Mouse (Mus musculus): ENCODE measurements around the gene Pdzrn4. TPM values are rescaled to one million over a fixed set of nuclear protein-coding genes. Genes with fewer than 3 reads are reported as not detected.

Pdzrn4 gene
- total and polyA plus RNA-seq, 2 experiments from 2014 or later, result 14.6 to 23.0 TPM

- DNase-seq (ENCODE audit: low spot score), result no peak
- WGBS, result 24% methylated on average over 17 of the region's 17 CpGs
These were observed 360.6 kb downstream of the Pdzrn4 start for GRCm38 (mm10) chr15:92757085-92757903.

GRCm38 (mm10) chr15:92759001-92759400, 362.3 kb downstream of the Pdzrn4 start:
- Histone ChIP-seq H3K4me1 (ENCODE audit: insufficient read depth, low read length) (0 out of 2 replicates have a peak, but pooled peaks cover 3% of the 10 kb centered on the region), H3K9ac (replicated peaks; ENCODE audit: low read length, poor library complexity, severe bottlenecking) (no peak overlapping the region), H3K36me3 (ENCODE audit: insufficient read depth, low read length) (no peaks in the 10 kb centered on the region), H3K4me3 (ENCODE audit: low read depth, low read length) (no peak overlapping the region), H3K27me3 (ENCODE audit: insufficient read depth, low read length) (no peaks in the 10 kb centered on the region), H3K4me2 (ENCODE audit: low read depth, low read length, poor library complexity, severe bottlenecking) (no peak overlapping the region), H3K9me3 (ENCODE audit: low read length) (no peaks in the 10 kb centered on the region), H3K27ac (ENCODE audit: low read depth, low read length) (no peak overlapping the region)
- 64% methylated on average over 8 of the region's 8 CpGs for WGBS
- DNase-seq (ENCODE audit: low spot score) (no peak), ATAC-seq (ENCODE audit: low FRiP score) (no peak)
- TF ChIP-seq CTCF (IDR thresholded peaks at IDR 0.05), result no peak

More at GRCm38 (mm10) chr15:92757085-92757903, 360.6 kb downstream of the Pdzrn4 start:
- no peak for TF ChIP-seq CTCF (IDR thresholded peaks at IDR 0.05)
- no peak overlapping the region for H3K4me2 ChIP-seq (ENCODE audit: low read depth, low read length, poor library complexity, severe bottlenecking)
- H3K9ac ChIP-seq (replicated peaks; ENCODE audit: low read length, poor library complexity, severe bottlenecking), result no peak overlapping the region
- H3K4me3 ChIP-seq (ENCODE audit: low read depth, low read length), result no peak overlapping the region
- H3K9me3 ChIP-seq (ENCODE audit: low read length), result no peaks in the 10 kb centered on the region
- no peak for ATAC-seq (ENCODE audit: low FRiP score)
- H3K4me1 ChIP-seq (ENCODE audit: insufficient read depth, low read length), result 0 out of 2 replicates have a peak, but pooled peaks cover 3% of the 10 kb centered on the region
- H3K36me3 ChIP-seq (ENCODE audit: insufficient read depth, low read length), result no peaks in the 10 kb centered on the region
- H3K27me3 ChIP-seq (ENCODE audit: insufficient read depth, low read length), result no peaks in the 10 kb centered on the region
- no peak overlapping the region for H3K27ac ChIP-seq (ENCODE audit: low read depth, low read length)

- ATAC-seq (ENCODE audit: low FRiP score), result no peak
- no peaks in the 10 kb centered on the region for H3K27me3 ChIP-seq (ENCODE audit: insufficient read depth, low read length)
- no peak for TF ChIP-seq CTCF (IDR thresholded peaks at IDR 0.05)
- H3K4me2 ChIP-seq (ENCODE audit: low read depth, low read length, poor library complexity, severe bottlenecking), result no peak overlapping the region
- no peaks in the 10 kb centered on the region for H3K36me3 ChIP-seq (ENCODE audit: insufficient read depth, low read length)
- no peak overlapping the region for H3K9ac ChIP-seq (replicated peaks; ENCODE audit: low read length, poor library complexity, severe bottlenecking)
- no peak for DNase-seq (ENCODE audit: low spot score)
- H3K4me3 ChIP-seq (ENCODE audit: low read depth, low read length), result no peak overlapping the region
- no peaks in the 10 kb centered on the region for H3K9me3 ChIP-seq (ENCODE audit: low read length)
- no peaks in the 10 kb centered on the region for H3K4me1 ChIP-seq (ENCODE audit: insufficient read depth, low read length)
- WGBS, result 84% methylated on average over 5 of the region's 5 CpGs
- H3K27ac ChIP-seq (ENCODE audit: low read depth, low read length), result no peak overlapping the region
These were observed 366.6 kb downstream of the Pdzrn4 start for GRCm38 (mm10) chr15:92763303-92763702.

DNA sequence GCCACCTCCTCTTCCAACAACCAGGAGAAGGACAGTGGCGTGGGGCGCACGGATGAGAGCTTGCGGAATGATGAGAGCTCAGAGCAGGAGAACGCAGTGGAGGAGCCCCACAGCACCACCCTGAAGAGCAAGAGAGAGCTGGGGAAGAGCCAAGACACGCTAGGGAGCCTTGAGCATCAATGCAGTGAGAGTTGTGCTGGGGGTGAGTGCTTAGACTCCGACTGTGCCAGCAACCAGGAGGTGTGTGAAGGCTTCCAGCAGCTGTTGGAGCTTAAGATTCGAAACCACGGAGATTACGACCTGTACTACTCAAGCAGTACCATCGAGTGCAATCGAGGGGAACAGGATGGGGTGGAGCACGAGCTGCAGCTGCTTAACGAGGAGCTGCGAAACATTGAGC, 372.9 kb downstream of the Pdzrn4 start:
- Histone ChIP-seq H3K9me3 (ENCODE audit: low read length) (no peaks in the 10 kb centered on the region), H3K4me3 (ENCODE audit: low read depth, low read length) (no peak overlapping the region), H3K4me2 (ENCODE audit: low read depth, low read length, poor library complexity, severe bottlenecking) (no peak overlapping the region), H3K27me3 (ENCODE audit: insufficient read depth, low read length) (no peaks in the 10 kb centered on the region), H3K4me1 (ENCODE audit: insufficient read depth, low read length) (no peaks in the 10 kb centered on the region), H3K9ac (replicated peaks; ENCODE audit: low read length, poor library complexity, severe bottlenecking) (no peak overlapping the region), H3K27ac (ENCODE audit: low read depth, low read length) (no peak overlapping the region), H3K36me3 (ENCODE audit: insufficient read depth, low read length) (no peaks in the 10 kb centered on the region)
- no peak for DNase-seq (ENCODE audit: low spot score)
- 83% methylated on average over 15 of the region's 15 CpGs for WGBS
- no peak for ATAC-seq (ENCODE audit: low FRiP score)
- no peak for TF ChIP-seq CTCF (IDR thresholded peaks at IDR 0.05)

DNA sequence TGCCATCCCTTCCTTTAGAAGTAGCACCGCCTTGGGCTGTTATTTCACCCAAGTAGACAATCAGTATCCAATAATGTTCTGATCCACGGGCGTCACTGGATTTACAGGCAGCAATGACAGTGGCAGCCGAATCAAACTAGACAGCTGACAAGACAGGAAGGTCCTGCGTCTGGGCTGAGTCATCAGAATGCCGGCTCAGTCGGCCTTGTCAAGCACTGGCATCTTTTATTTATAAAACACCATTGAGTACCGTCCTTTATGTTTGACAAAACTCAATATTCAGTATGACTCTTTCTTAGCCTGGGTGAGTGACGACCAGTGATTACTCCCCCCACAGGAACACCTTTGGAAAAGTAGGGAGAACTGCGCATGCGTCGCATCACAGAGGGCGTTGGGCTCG, 391.4 kb downstream of the Pdzrn4 start:
- DNase-seq (ENCODE audit: low spot score) (no peak), ATAC-seq (ENCODE audit: low FRiP score) (no peak)
- no peak overlapping the region for H3K9ac ChIP-seq (replicated peaks; ENCODE audit: low read length, poor library complexity, severe bottlenecking)
- WGBS, result 56% methylated on average over 14 of the region's 14 CpGs
- no peak overlapping the region for H3K4me3 ChIP-seq (ENCODE audit: low read depth, low read length)
- no peaks in the 10 kb centered on the region for H3K9me3 ChIP-seq (ENCODE audit: low read length)
- TF ChIP-seq CTCF (IDR thresholded peaks at IDR 0.05), result no peak
- no peaks in the 10 kb centered on the region for H3K27me3 ChIP-seq (ENCODE audit: insufficient read depth, low read length)
- H3K27ac ChIP-seq (ENCODE audit: low read depth, low read length), result no peak overlapping the region
- no peaks in the 10 kb centered on the region for H3K36me3 ChIP-seq (ENCODE audit: insufficient read depth, low read length)
- H3K4me1 ChIP-seq (ENCODE audit: insufficient read depth, low read length), result no peaks in the 10 kb centered on the region
- H3K4me2 ChIP-seq (ENCODE audit: low read depth, low read length, poor library complexity, severe bottlenecking), result no peak overlapping the region

GRCm38 (mm10) chr15:92794275-92794674, 397.6 kb downstream of the Pdzrn4 start:
- Histone ChIP-seq H3K36me3 (ENCODE audit: insufficient read depth, low read length) (no peaks in the 10 kb centered on the region), H3K9me3 (ENCODE audit: low read length) (no peaks in the 10 kb centered on the region), H3K27me3 (ENCODE audit: insufficient read depth, low read length) (no peaks in the 10 kb centered on the region), H3K27ac (ENCODE audit: low read depth, low read length) (no peak overlapping the region), H3K4me1 (ENCODE audit: insufficient read depth, low read length) (no peaks in the 10 kb centered on the region), H3K4me3 (ENCODE audit: low read depth, low read length) (no peak overlapping the region), H3K9ac (replicated peaks; ENCODE audit: low read length, poor library complexity, severe bottlenecking) (no peak overlapping the region), H3K4me2 (ENCODE audit: low read depth, low read length, poor library complexity, severe bottlenecking) (no peak overlapping the region)
- DNase-seq (ENCODE audit: low spot score), result no peak
- 88% methylated on average over 3 of the region's 3 CpGs for WGBS
- ATAC-seq (ENCODE audit: low FRiP score), result no peak
- TF ChIP-seq CTCF (IDR thresholded peaks at IDR 0.05), result no peak

Data from midbrain, postnatal 0 days (tissue).